8 mouse cellular contexts compared by ENCODE assay signal in the genomic region with DNA sequence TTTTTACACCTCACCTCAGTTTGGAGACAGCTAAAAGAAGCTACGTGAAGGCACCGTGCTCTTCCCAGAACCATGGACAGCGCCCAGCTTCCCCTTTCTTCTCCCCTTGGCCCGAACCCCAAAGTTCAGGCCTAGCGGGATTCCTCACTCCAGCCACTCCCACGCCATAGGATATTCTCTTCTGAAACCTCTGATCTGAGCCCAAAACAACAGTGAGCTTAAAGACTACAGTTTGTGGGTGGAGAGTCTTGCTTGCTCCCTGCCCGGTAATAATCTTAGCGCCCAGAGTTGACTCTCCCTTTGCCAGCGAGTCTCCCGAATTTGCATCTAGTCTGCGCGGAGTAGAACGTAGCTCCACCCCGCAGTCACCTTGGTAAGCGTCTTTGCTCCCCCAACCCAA. TPM values are rescaled to one million over a fixed set of nuclear protein-coding genes. Genes with fewer than 3 reads are reported as not detected.
DNase-seq lines count a peak whose midpoint lies in the region; ATAC-seq and TF ChIP-seq lines count a peak whose summit lies in the region.

No protein-coding gene starts in this region.

- no peak for ATAC-seq in hindbrain, embryonic 15.5 days (ENCODE audit: low FRiP score, low read depth)
- no peak for ATAC-seq in inflammation-experienced regulatory T-cells, adult 6 months

- H3K27me3 ChIP-seq in heart, embryonic 10.5 days (ENCODE audit: insufficient read depth, poor library complexity, severe bottlenecking) = peaks cover 95% of the 10 kb centered on the region
- H3K27me3 ChIP-seq in heart, adult 2 months (ENCODE audit: control insufficient read depth, insufficient read depth, low read length) = peaks cover 9% of the 10 kb centered on the region
- H3K27me3 ChIP-seq in ES-Bruce4 (ENCODE audit: control insufficient read depth, insufficient read depth, low read length, poor library complexity, severe bottlenecking) = peaks cover 8% of the 10 kb centered on the region
- peaks cover 42% of the 10 kb centered on the region for H3K27me3 ChIP-seq in hindbrain, embryonic 15.5 days

- no peak for TF ChIP-seq CTCF in heart, adult 2 months (IDR thresholded peaks at IDR 0.05)
- no peak for TF ChIP-seq CTCF in ES-Bruce4 (IDR thresholded peaks at IDR 0.05; ENCODE audit: low read depth, low read length)

- H3K79me2 ChIP-seq in heart, adult 2 months (replicated peaks; ENCODE audit: control insufficient read depth, insufficient read depth, low read length) = no peaks in the 10 kb centered on the region

- peak overlapping the region; percentile 25; the same call in 1 of the 2 replicates for H3K4me3 ChIP-seq in heart, embryonic 10.5 days
- H3K4me3 ChIP-seq in heart, adult 2 months = no peak overlapping the region
- H3K4me3 ChIP-seq in ES-Bruce4 (ENCODE audit: low read depth, low read length) = peak overlapping the region; percentile 29
- peak overlapping the region; percentile 19 for H3K4me3 ChIP-seq in hindbrain, embryonic 15.5 days

- under 1% methylated on average over 15 of the region's 15 CpGs for WGBS in heart, embryonic 10.5 days
- 3% methylated on average over 15 of the region's 15 CpGs for WGBS in heart, adult 2 months
- 8% methylated on average over 15 of the region's 15 CpGs for WGBS in hindbrain, embryonic 15.5 days

- intact Hi-C loops in heart, adult 2 months (cut with DNase I) = no loop called here

- H3K27ac ChIP-seq in heart, embryonic 10.5 days = no peak overlapping the region
- H3K27ac ChIP-seq in heart, adult 2 months = no peak overlapping the region
- H3K27ac ChIP-seq in ES-Bruce4 (ENCODE audit: insufficient read depth, low read length) = no peak overlapping the region
- 0 out of 2 replicates have a peak overlapping the region, but pooled peaks have one; percentile 34 for H3K27ac ChIP-seq in hindbrain, embryonic 15.5 days (replicated peaks)

- no peak for DNase-seq in heart, embryonic 10.5 days (ENCODE audit: low spot score)
- no peak for DNase-seq in heart, adult 2 months
- DNase-seq in embryo, embryonic 9.5 days (ENCODE audit: extremely low spot score) = peak; percentile 61
- DNase-seq in retina, embryonic 14.5 days (ENCODE audit: low spot score) = peak; percentile 66
- DNase-seq in gastrocnemius, adult 8-10 months (ENCODE audit: low spot score in 2 of 2) = no peak

- TF ChIP-seq POLR2A in heart, adult 2 months (IDR thresholded peaks at IDR 0.05; ENCODE audit: insufficient read depth, low read depth, low read length) = no peak
- no peak for TF ChIP-seq POLR2A in ES-Bruce4 (IDR thresholded peaks at IDR 0.05; ENCODE audit: insufficient read depth, low read length)

- H3K36me3 ChIP-seq in heart, embryonic 10.5 days = no peaks in the 10 kb centered on the region
- no peaks in the 10 kb centered on the region for H3K36me3 ChIP-seq in heart, adult 2 months (ENCODE audit: control insufficient read depth, insufficient read depth, low read length)
- no peaks in the 10 kb centered on the region for H3K36me3 ChIP-seq in ES-Bruce4 (ENCODE audit: control insufficient read depth, insufficient read depth, low read length, poor library complexity, severe bottlenecking)
- no peaks in the 10 kb centered on the region for H3K36me3 ChIP-seq in hindbrain, embryonic 15.5 days

- no peaks in the 10 kb centered on the region for H3K9me3 ChIP-seq in heart, embryonic 10.5 days
- no peaks in the 10 kb centered on the region for H3K9me3 ChIP-seq in ES-Bruce4 (replicated peaks; ENCODE audit: control insufficient read depth, insufficient read depth, low read length, poor library complexity, severe bottlenecking)
- no peaks in the 10 kb centered on the region for H3K9me3 ChIP-seq in hindbrain, embryonic 15.5 days

- H3K9ac ChIP-seq in heart, adult 2 months (ENCODE audit: low read depth, low read length) = no peak overlapping the region
- no peak overlapping the region for H3K9ac ChIP-seq in ES-Bruce4 (ENCODE audit: low read depth, poor library complexity, severe bottlenecking)
- no peak overlapping the region for H3K9ac ChIP-seq in hindbrain, embryonic 15.5 days

- TF ChIP-seq EP300 in heart, adult 2 months (IDR thresholded peaks at IDR 0.05; ENCODE audit: insufficient read depth, low read depth, low read length) = no peak
- TF ChIP-seq EP300 in ES-Bruce4 (IDR thresholded peaks at IDR 0.05; ENCODE audit: insufficient read depth, low read depth, low read length) = no peak

- H3K4me1 ChIP-seq in heart, embryonic 10.5 days = no peaks in the 10 kb centered on the region
- H3K4me1 ChIP-seq in heart, adult 2 months (ENCODE audit: control insufficient read depth, insufficient read depth, low read length) = no peaks in the 10 kb centered on the region
- no peaks in the 10 kb centered on the region for H3K4me1 ChIP-seq in ES-Bruce4 (ENCODE audit: control insufficient read depth, insufficient read depth, low read length)
- peaks cover 3% of the 10 kb centered on the region; the same call in 1 of the 2 replicates for H3K4me1 ChIP-seq in hindbrain, embryonic 15.5 days (replicated peaks)

- H3K4me2 ChIP-seq in hindbrain, embryonic 15.5 days = peak overlapping the region; percentile 48

RNA-seq across cellular contexts. Expression of a gene that starts 28.2 kb away (rescaled TPM):
- 6.0 and 13.8 TPM in 2 replicates for polyA plus RNA-seq in heart, embryonic 10.5 days (2016; fragmentation: Nextera tagmentation; extraction: Ambion mirVana)
- 1 to 10 TPM; 2.7 TPM for total RNA-seq in heart, adult 2 months (2021)
- polyA plus RNA-seq in heart, adult 2 months (2012; rRNA removed) = 8.9 and 10.5 TPM in 2 replicates
- not detected in 2 replicates for polyA plus RNA-seq in ES-Bruce4 (2011; ENCODE audit: insufficient read depth, insufficient read length, low read depth, missing spikeins)
- polyA plus RNA-seq in hindbrain, embryonic 15.5 days (2015; fragmentation: Nextera tagmentation; extraction: Ambion mirVana) = 51.8 and 57.4 TPM in 2 replicates
- polyA plus RNA-seq in inflammation-experienced regulatory T-cells, adult 6 months (2017; shearing (Covaris generic)) = not detected
- under 1 TPM; 0.15 to 0.36 (median 0.32) TPM for total RNA-seq in gastrocnemius, adult 8-10 months (2022)

Comparison
In these comparisons a context has a peak if more than half of its experiments do, and no peak if none do; other contexts are left out.
1. DNase-seq: peak in embryo, embryonic 9.5 days (single experiment) and retina, embryonic 14.5 days (single experiment); none in heart, embryonic 10.5 days (single experiment), heart, adult 2 months (0 of 2) and gastrocnemius, adult 8-10 months (0 of 2).